Mouse (Mus musculus): ENCODE results near the gene Adat3. TPM values are rescaled to one million over a fixed set of nuclear protein-coding genes. Genes with fewer than 3 reads are reported as not detected.
A peak's percentile ranks its signal among the peaks of the same experiment; 100 is the strongest.
"Not testable (repeated sequence)": the region's sequence is repeated elsewhere in the genome, so short reads cannot be mapped to it uniquely, and the experiment has no call there.

The Adat3 gene
- polyA plus RNA-seq, 1 experiment from 2014 or later: 7.0 TPM

GRCm38 (mm10) chr10:80625764-80626163 is 23.1 kb downstream of the Adat3 start:
- ATAC-seq (ENCODE audit: insufficient number of reproducible peaks, low FRiP score, low TSS enrichment, low read depth): no peak
- WGBS: 89% methylated on average over 4 of the region's 4 CpGs
- no peaks in the 10 kb centered on the region for H3K27me3 ChIP-seq

GRCm38 (mm10) chr10:80627685-80628084 is 25.0 kb downstream of the Adat3 start:
- H3K4me3 ChIP-seq (replicated peaks): no peak overlapping the region
- peaks cover 13% of the 10 kb centered on the region; the same call in 1 of the 2 replicates for H3K36me3 ChIP-seq
- H3K27ac ChIP-seq (replicated peaks): 0 out of 2 replicates have a peak overlapping the region, but pooled peaks have one; percentile 7
- no peaks in the 10 kb centered on the region for H3K27me3 ChIP-seq
- H3K9me3 ChIP-seq (replicated peaks): no peaks in the 10 kb centered on the region
- no peak overlapping the region for H3K9ac ChIP-seq
- 45% methylated on average over 2 of the region's 2 CpGs for WGBS
- peak; percentile 23; the same call in 1 of the 2 replicates for ATAC-seq (ENCODE audit: insufficient number of reproducible peaks, low FRiP score, low TSS enrichment, low read depth)
- H3K4me1 ChIP-seq: peaks cover 56% of the 10 kb centered on the region
- H3K4me2 ChIP-seq (replicated peaks): no peak overlapping the region

More at GRCm38 (mm10) chr10:80625764-80626163, 23.1 kb downstream of the Adat3 start:
- H3K4me2 ChIP-seq (replicated peaks): no peak overlapping the region
- H3K27ac ChIP-seq (replicated peaks): no peak overlapping the region
- H3K9ac ChIP-seq: no peak overlapping the region
- no peak overlapping the region for H3K4me3 ChIP-seq (replicated peaks)
- H3K9me3 ChIP-seq (replicated peaks): no peaks in the 10 kb centered on the region
- peaks cover 64% of the 10 kb centered on the region for H3K4me1 ChIP-seq
- H3K36me3 ChIP-seq: peaks cover 13% of the 10 kb centered on the region; the same call in 1 of the 2 replicates

GRCm38 (mm10) chr10:80628925-80629324 is 26.2 kb downstream of the Adat3 start:
- Histone ChIP-seq H3K9ac (no peak overlapping the region), H3K27ac (replicated peaks) (no peak overlapping the region; the same call in 1 of the 2 replicates), H3K36me3 (peaks cover 15% of the 10 kb centered on the region), H3K9me3 (replicated peaks) (no peaks in the 10 kb centered on the region), H3K27me3 (no peaks in the 10 kb centered on the region), H3K4me1 (peaks cover 49% of the 10 kb centered on the region), H3K4me2 (replicated peaks) (no peak overlapping the region), H3K4me3 (replicated peaks) (no peak overlapping the region)
- no peak for ATAC-seq (ENCODE audit: insufficient number of reproducible peaks, low FRiP score, low TSS enrichment, low read depth)
- 76% methylated on average over 9 of the region's 9 CpGs for WGBS

DNA sequence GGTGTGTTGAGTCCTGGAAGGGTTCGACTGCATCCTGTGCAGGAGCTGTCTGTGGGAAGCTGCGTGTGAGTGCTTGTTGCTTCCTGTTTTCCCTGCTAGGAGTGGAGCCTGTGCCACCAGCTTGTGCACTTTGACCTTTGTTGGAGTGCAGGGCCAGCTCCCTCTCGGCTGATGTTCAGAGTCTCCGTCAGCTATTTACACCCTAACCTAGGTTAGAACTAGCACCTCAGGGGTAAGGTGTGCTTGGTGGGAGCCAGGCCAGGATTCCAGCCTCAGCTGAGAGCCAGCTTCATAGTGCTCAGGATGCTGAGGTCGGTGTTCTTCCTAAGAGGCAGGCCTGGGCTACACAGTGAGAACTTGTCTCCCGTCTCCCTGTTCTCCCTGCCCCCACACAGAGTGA is 32.7 kb downstream of the Adat3 start:
- no peak for ATAC-seq (ENCODE audit: insufficient number of reproducible peaks, low FRiP score, low TSS enrichment, low read depth)
- Histone ChIP-seq H3K9me3 (replicated peaks) (no peaks in the 10 kb centered on the region), H3K36me3 (peaks cover 65% of the 10 kb centered on the region), H3K4me1 (no peaks in the 10 kb centered on the region), H3K27ac (replicated peaks) (no peak overlapping the region), H3K4me3 (replicated peaks) (no peak overlapping the region), H3K27me3 (no peaks in the 10 kb centered on the region), H3K9ac (no peak overlapping the region), H3K4me2 (replicated peaks) (no peak overlapping the region)
- 74% methylated on average over 6 of the region's 6 CpGs for WGBS

DNA sequence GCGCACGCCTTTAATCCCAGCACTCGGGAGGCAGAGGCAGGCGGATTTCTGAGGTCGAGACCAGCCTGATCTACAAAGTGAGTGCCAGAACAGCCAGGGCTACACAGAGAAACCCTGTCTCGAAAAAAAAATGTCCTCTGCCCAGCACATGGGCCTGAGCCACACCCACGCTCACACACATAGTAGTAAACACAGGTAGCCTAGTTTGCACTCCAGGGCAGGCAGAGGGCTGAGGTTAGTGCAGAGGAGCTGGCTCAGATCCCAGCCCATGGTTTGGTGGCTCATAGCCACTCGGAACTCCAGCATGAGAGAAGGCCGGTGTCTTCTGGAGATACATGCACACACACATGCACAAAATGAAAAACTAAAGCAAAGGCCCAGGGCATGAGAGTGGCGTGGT is 44.3 kb downstream of the Adat3 start:
- 93% methylated on average over 10 of the region's 10 CpGs for WGBS
- Histone ChIP-seq H3K4me3 (replicated peaks) (no peak overlapping the region), H3K4me1 (peaks cover 3% of the 10 kb centered on the region; the same call in 1 of the 2 replicates), H3K9ac (no peak overlapping the region), H3K27ac (replicated peaks) (no peak overlapping the region), H3K36me3 (peaks cover 68% of the 10 kb centered on the region), H3K27me3 (no peaks in the 10 kb centered on the region), H3K9me3 (replicated peaks) (no peaks in the 10 kb centered on the region), H3K4me2 (replicated peaks) (no peak overlapping the region)
- no peak for ATAC-seq (ENCODE audit: insufficient number of reproducible peaks, low FRiP score, low TSS enrichment, low read depth)

- H3K9ac ChIP-seq; H3K9me3 ChIP-seq (replicated peaks); H3K4me3 ChIP-seq (replicated peaks); ATAC-seq (ENCODE audit: insufficient number of reproducible peaks, low FRiP score, low TSS enrichment, low read depth); H3K27me3 ChIP-seq; H3K27ac ChIP-seq (replicated peaks); H3K4me2 ChIP-seq (replicated peaks): not testable (repeated sequence)
- peaks cover 43% of the 10 kb centered on the region for H3K36me3 ChIP-seq
- WGBS: 89% methylated on average over 6 of the region's 6 CpGs
- H3K4me1 ChIP-seq: peaks cover 19% of the 10 kb centered on the region
Observed at GRCm38 (mm10) chr10:80649910-80650309, 47.2 kb downstream of the Adat3 start.

- Histone ChIP-seq H3K36me3 (peaks cover 38% of the 10 kb centered on the region), H3K9me3 (replicated peaks) (no peaks in the 10 kb centered on the region), H3K27me3 (no peaks in the 10 kb centered on the region), H3K4me3 (replicated peaks) (no peak overlapping the region), H3K27ac (replicated peaks) (no peak overlapping the region), H3K4me1 (peaks cover 24% of the 10 kb centered on the region), H3K9ac (no peak overlapping the region), H3K4me2 (replicated peaks) (no peak overlapping the region)
- WGBS: 95% methylated on average over 10 of the region's 10 CpGs
- no peak for ATAC-seq (ENCODE audit: insufficient number of reproducible peaks, low FRiP score, low TSS enrichment, low read depth)
Observed at GRCm38 (mm10) chr10:80650392-80650791, 47.7 kb downstream of the Adat3 start.

- Histone ChIP-seq H3K4me2 (replicated peaks) (no peak overlapping the region), H3K36me3 (peaks cover 13% of the 10 kb centered on the region; the same call in 1 of the 2 replicates), H3K4me1 (peaks cover 36% of the 10 kb centered on the region), H3K27me3 (no peaks in the 10 kb centered on the region), H3K9ac (no peak overlapping the region), H3K9me3 (replicated peaks) (no peaks in the 10 kb centered on the region), H3K4me3 (replicated peaks) (no peak overlapping the region), H3K27ac (replicated peaks) (no peak overlapping the region)
- WGBS: 89% methylated on average over 6 of the region's 6 CpGs
- no peak for ATAC-seq (ENCODE audit: insufficient number of reproducible peaks, low FRiP score, low TSS enrichment, low read depth)
Observed at GRCm38 (mm10) chr10:80653156-80653720, 50.6 kb downstream of the Adat3 start.

DNA sequence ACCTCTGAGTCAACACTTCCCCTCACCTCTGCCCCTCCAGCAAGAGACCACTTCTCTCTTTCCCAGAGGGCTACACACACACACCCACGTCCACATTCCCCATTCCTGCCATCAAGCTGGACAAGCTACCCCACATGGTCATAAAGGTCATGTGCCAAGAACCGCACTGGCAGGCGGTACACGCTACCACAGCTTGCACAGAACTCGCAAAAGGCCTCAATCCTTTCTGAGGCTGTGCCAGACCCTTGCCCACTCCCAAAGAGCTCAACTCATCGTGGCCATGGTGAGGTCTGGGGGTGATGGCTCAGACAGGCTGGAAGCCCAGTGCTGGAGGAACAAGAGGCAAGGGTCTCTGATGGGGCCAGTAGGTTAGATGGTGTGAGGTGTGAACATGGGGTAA is 52.2 kb downstream of the Adat3 start:
- Histone ChIP-seq H3K9ac (0 out of 2 replicates have a peak overlapping the region, but pooled peaks have one; percentile 69), H3K27me3 (no peaks in the 10 kb centered on the region), H3K9me3 (replicated peaks) (no peaks in the 10 kb centered on the region)

DNA sequence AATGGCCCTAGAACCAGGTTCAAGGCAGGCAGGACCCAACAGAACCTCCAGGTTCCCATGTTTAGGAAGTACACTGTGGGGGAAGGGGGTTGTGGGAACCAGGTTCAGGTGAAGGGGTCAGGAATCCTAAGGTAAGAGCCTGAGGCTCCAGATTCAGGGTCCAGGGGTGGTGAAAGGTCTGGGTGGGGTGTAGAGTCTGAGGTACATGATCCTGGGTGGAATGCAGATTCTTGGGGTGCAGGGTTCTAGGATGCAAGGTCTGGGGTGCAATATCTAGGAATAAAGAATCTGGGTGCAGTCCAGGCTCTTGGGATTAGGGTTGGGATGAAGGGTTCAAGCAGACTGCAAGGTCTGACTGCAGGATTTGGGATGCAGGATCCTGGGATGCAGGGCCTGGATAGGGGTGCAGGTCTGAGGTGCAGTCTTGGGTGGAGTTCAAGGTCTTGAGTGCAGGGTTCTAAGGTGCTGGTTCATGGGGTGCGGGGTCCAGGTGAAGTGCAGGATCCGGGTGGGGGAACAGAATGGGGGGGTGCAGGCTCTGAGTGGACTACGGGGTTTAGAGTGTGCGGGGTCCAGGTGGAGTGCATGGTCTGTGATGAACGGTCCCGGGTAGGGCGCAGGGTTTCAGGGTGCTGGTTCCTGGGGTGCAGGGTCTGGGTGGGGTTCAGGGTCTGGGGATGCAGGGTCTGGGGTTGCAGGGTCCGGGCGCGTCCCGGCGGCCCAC is 52.9 kb downstream of the Adat3 start:
- peak overlapping the region; percentile 69 for H3K9ac ChIP-seq
- peak overlapping the region; percentile 69 for H3K4me3 ChIP-seq (replicated peaks)
- H3K4me1 ChIP-seq: peaks cover 43% of the 10 kb centered on the region
- peak overlapping the region; percentile 81 for H3K4me2 ChIP-seq (replicated peaks)
- 3% methylated on average over 12 of the region's 12 CpGs for WGBS
- no peaks in the 10 kb centered on the region for H3K9me3 ChIP-seq (replicated peaks)
- ATAC-seq (ENCODE audit: insufficient number of reproducible peaks, low FRiP score, low TSS enrichment, low read depth): peak; percentile 21
- H3K27ac ChIP-seq (replicated peaks): peak overlapping the region; percentile 63; the same call in 1 of the 2 replicates
- H3K36me3 ChIP-seq: 0 out of 2 replicates have a peak, but pooled peaks cover 4% of the 10 kb centered on the region
- no peaks in the 10 kb centered on the region for H3K27me3 ChIP-seq

More for the DNA sequence above, 52.2 kb downstream of the Adat3 start:
- peak overlapping the region; percentile 69 for H3K4me3 ChIP-seq (replicated peaks)
- peaks cover 43% of the 10 kb centered on the region for H3K4me1 ChIP-seq
- H3K36me3 ChIP-seq: 0 out of 2 replicates have a peak, but pooled peaks cover 4% of the 10 kb centered on the region
- ATAC-seq (ENCODE audit: insufficient number of reproducible peaks, low FRiP score, low TSS enrichment, low read depth): no peak
- WGBS: 81% methylated on average over 6 of the region's 6 CpGs
- no peak overlapping the region for H3K27ac ChIP-seq (replicated peaks)
- peak overlapping the region; percentile 81 for H3K4me2 ChIP-seq (replicated peaks)

DNA sequence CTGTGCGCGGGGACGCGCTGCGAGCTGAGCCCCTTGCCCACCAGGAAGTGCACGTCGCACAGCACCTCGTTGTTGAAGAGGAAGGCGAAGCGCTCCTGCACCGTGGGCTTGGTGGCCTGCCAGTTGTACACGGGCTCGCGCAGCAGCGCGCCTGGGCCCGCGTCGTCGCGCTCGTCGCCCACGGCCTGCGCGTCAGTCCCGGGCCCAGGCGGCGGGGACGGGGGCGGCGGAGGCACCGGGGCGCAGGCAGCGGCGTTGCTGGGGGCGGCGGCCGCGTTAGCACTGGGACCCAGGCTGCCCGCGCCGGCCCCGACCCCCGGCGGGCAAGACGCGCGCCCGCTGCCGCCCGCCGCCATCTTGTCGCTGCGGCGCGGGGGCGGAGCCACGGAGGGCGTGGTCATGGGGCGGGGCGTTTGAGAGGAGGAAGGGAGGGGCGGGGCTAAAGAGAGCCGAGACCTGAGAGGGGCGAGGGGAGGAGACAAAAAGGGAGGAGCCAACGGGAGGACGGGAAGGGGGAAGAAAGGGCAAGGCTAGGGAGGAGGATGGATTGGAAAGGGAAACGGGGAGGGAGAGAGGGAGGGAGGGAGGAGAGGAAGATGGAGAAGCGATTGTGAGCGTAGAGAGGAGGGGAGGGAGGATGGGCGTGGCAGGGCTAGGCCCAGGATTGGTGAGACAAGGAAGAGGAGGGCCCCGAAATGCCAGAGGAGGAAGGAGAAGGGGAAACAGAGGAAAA is 53.6 kb downstream of the Adat3 start:
- peak overlapping the region; percentile 69 for H3K4me3 ChIP-seq (replicated peaks)
- WGBS: under 1% methylated on average over 72 of the region's 72 CpGs
- H3K4me1 ChIP-seq: peaks cover 43% of the 10 kb centered on the region
- H3K27ac ChIP-seq (replicated peaks): peak overlapping the region; percentile 91
- ATAC-seq (ENCODE audit: insufficient number of reproducible peaks, low FRiP score, low TSS enrichment, low read depth): peak; percentile 91
- no peaks in the 10 kb centered on the region for H3K27me3 ChIP-seq
- peak overlapping the region; percentile 69 for H3K9ac ChIP-seq
- no peaks in the 10 kb centered on the region for H3K9me3 ChIP-seq (replicated peaks)
- peak overlapping the region; percentile 81 for H3K4me2 ChIP-seq (replicated peaks)
- 0 out of 2 replicates have a peak, but pooled peaks cover 4% of the 10 kb centered on the region for H3K36me3 ChIP-seq
